ENCODE assay signal across 10 mouse cellular contexts in the genomic region with DNA sequence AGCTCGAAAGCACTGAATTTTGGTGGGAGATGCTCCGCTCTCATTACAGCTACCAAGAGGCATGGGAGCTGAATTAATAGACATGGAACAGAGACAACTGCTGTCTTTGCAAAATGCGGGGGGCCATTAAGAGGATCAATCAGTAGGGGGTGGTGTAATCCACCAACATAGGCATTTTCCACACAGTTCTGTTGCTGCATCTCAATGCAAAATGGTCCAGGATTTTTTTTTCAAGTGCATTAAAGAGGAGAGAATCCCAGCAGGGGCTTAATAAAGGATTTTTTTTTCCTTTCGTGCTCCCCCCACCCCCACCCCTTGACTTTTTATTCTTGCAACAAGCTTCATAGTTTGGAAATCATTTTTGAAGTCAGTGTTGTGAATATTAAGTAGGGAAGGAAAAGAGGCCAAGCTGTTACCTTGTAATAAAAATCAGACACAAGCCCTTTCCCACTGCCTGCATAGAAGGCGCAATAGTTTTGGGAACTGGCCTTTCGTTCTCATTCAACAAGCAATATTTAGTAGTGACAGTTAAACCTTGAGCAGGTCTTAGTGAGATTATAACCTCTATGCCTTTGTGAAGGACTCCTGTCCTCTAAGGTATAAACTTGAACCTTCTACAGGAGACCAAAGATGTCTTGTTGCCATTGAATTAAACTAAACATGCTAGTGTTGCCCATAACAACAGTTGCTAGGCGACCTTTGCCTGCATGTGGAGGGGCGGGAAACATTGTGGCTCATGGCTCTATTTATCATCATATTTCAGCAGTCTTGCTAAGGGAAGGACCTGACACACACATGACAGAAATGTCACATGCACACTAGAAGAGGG.
DNase-seq lines count a peak whose midpoint lies in the region; ATAC-seq lines count a peak whose summit lies in the region.
"Had no signal": no experiment of that assay in that cellular context is flagged by ENCODE, and none has a peak within 500 bp of the region (broad histone marks: within the 10 kb centered on the region; RNA-seq: fewer than 3 reads in every experiment).

No protein-coding gene starts in this region.

- no peaks in the 10 kb centered on the region for H3K27me3 ChIP-seq in limb, embryonic 11.5 days (ENCODE audit: control insufficient read depth, insufficient read depth, low read length)
- H3K27me3 ChIP-seq in limb, embryonic 10.5 days (ENCODE audit: low read depth, poor library complexity, severe bottlenecking), result no peaks in the 10 kb centered on the region
- no peaks in the 10 kb centered on the region for H3K27me3 ChIP-seq in hindbrain, embryonic 11.5 days (ENCODE audit: control insufficient read depth, insufficient read depth, low read length)
- peaks cover 27% of the 10 kb centered on the region for H3K27me3 ChIP-seq in midbrain, embryonic 11.5 days (ENCODE audit: control insufficient read depth, insufficient read depth, low read length)
- H3K27me3 ChIP-seq: embryonic facial prominence, embryonic 12.5 days; liver, embryonic 12.5 days had no signal

- peak; percentile 32 for DNase-seq in limb, embryonic 11.5 days (ENCODE audit: low spot score)
- no peak for DNase-seq in limb, embryonic 10.5 days (ENCODE audit: low spot score)
- peak; percentile 75 for DNase-seq in hindbrain, embryonic 11.5 days (ENCODE audit: low spot score)
- DNase-seq in midbrain, embryonic 11.5 days (ENCODE audit: low spot score, missing footprints), result peak; percentile 93
- DNase-seq in right cerebral cortex, postnatal 4 days, result peak; percentile 31
- DNase-seq in thymus, postnatal 25 days, result no peak
- no peak for DNase-seq in heart, postnatal 25 days (ENCODE audit: low spot score)
- no peak for DNase-seq in thymus, postnatal 14 days

- intact Hi-C loops in heart, postnatal 25 days (cut with DNase I), result no loop called here

- no peaks in the 10 kb centered on the region; the same call in 1 of the 2 replicates for H3K4me1 ChIP-seq in limb, embryonic 11.5 days (ENCODE audit: control insufficient read depth, insufficient read depth, low read length)
- no peaks in the 10 kb centered on the region for H3K4me1 ChIP-seq in limb, embryonic 10.5 days
- H3K4me1 ChIP-seq in hindbrain, embryonic 11.5 days (replicated peaks; ENCODE audit: control insufficient read depth, insufficient read depth, low read length), result 0 out of 2 replicates have a peak, but pooled peaks cover 2% of the 10 kb centered on the region
- peaks cover 7% of the 10 kb centered on the region for H3K4me1 ChIP-seq in midbrain, embryonic 11.5 days (ENCODE audit: control insufficient read depth, insufficient read depth, low read length)
- H3K4me1 ChIP-seq: embryonic facial prominence, embryonic 12.5 days; liver, embryonic 12.5 days had no signal

- no peak overlapping the region for H3K9ac ChIP-seq in limb, embryonic 11.5 days (ENCODE audit: low read length)
- H3K9ac ChIP-seq in hindbrain, embryonic 11.5 days (ENCODE audit: low read depth, low read length), result no peak overlapping the region
- H3K9ac ChIP-seq in midbrain, embryonic 11.5 days (ENCODE audit: low read length), result no peak overlapping the region
- H3K9ac ChIP-seq: embryonic facial prominence, embryonic 12.5 days; liver, embryonic 12.5 days had no signal

- H3K9me3 ChIP-seq in limb, embryonic 11.5 days (ENCODE audit: control insufficient read depth, low read length), result no peaks in the 10 kb centered on the region
- H3K9me3 ChIP-seq in limb, embryonic 10.5 days (replicated peaks), result no peaks in the 10 kb centered on the region
- H3K9me3 ChIP-seq in hindbrain, embryonic 11.5 days (ENCODE audit: control insufficient read depth, low read length), result no peaks in the 10 kb centered on the region
- no peaks in the 10 kb centered on the region for H3K9me3 ChIP-seq in midbrain, embryonic 11.5 days (ENCODE audit: control insufficient read depth, low read length)
- H3K9me3 ChIP-seq: embryonic facial prominence, embryonic 12.5 days; liver, embryonic 12.5 days had no signal

- no peak overlapping the region for H3K4me2 ChIP-seq in limb, embryonic 11.5 days (ENCODE audit: low read depth, severe bottlenecking)
- no peak overlapping the region for H3K4me2 ChIP-seq in hindbrain, embryonic 11.5 days (replicated peaks; ENCODE audit: low read depth, low read length)
- H3K4me2 ChIP-seq in midbrain, embryonic 11.5 days, result no peak overlapping the region
- H3K4me2 ChIP-seq: embryonic facial prominence, embryonic 12.5 days; liver, embryonic 12.5 days had no signal

- no peak for ATAC-seq in limb, embryonic 11.5 days (ENCODE audit: insufficient number of reproducible peaks, low FRiP score, low TSS enrichment, low read depth)
- ATAC-seq in hindbrain, embryonic 11.5 days (ENCODE audit: low FRiP score), result peak; percentile 85
- ATAC-seq in midbrain, embryonic 11.5 days (ENCODE audit: low FRiP score), result peak; percentile 65; the same call in 1 of the 2 replicates
- ATAC-seq: liver, embryonic 12.5 days had no signal

- 75% methylated on average over 8 of the region's 8 CpGs for WGBS in limb, embryonic 11.5 days
- WGBS in limb, embryonic 10.5 days, result 79% methylated on average over 8 of the region's 8 CpGs
- WGBS in hindbrain, embryonic 11.5 days, result 52% methylated on average over 8 of the region's 8 CpGs
- 32% methylated on average over 8 of the region's 8 CpGs for WGBS in midbrain, embryonic 11.5 days

- H3K27ac ChIP-seq in limb, embryonic 11.5 days (replicated peaks; ENCODE audit: low read depth, low read length), result no peak overlapping the region
- no peak overlapping the region for H3K27ac ChIP-seq in limb, embryonic 10.5 days
- peak overlapping the region; percentile 36; the same call in 1 of the 2 replicates for H3K27ac ChIP-seq in hindbrain, embryonic 11.5 days (ENCODE audit: low read depth, low read length)
- H3K27ac ChIP-seq in midbrain, embryonic 11.5 days (ENCODE audit: low read depth, low read length), result no peak overlapping the region
- H3K27ac ChIP-seq: embryonic facial prominence, embryonic 12.5 days; liver, embryonic 12.5 days had no signal

- no peak overlapping the region for H3K4me3 ChIP-seq in limb, embryonic 11.5 days (ENCODE audit: low read depth, low read length)
- H3K4me3 ChIP-seq in limb, embryonic 10.5 days, result no peak overlapping the region
- H3K4me3 ChIP-seq in hindbrain, embryonic 11.5 days (ENCODE audit: low read depth, low read length), result no peak overlapping the region
- H3K4me3 ChIP-seq in midbrain, embryonic 11.5 days (ENCODE audit: low read depth, low read length), result no peak overlapping the region
- H3K4me3 ChIP-seq: embryonic facial prominence, embryonic 12.5 days; liver, embryonic 12.5 days had no signal

- no peaks in the 10 kb centered on the region for H3K36me3 ChIP-seq in limb, embryonic 11.5 days (ENCODE audit: control insufficient read depth, insufficient read depth, low read length)
- no peaks in the 10 kb centered on the region for H3K36me3 ChIP-seq in limb, embryonic 10.5 days
- no peaks in the 10 kb centered on the region for H3K36me3 ChIP-seq in hindbrain, embryonic 11.5 days (ENCODE audit: control insufficient read depth, insufficient read depth, low read length)
- H3K36me3 ChIP-seq in midbrain, embryonic 11.5 days (ENCODE audit: control insufficient read depth, insufficient read depth, low read length), result no peaks in the 10 kb centered on the region
- H3K36me3 ChIP-seq: embryonic facial prominence, embryonic 12.5 days; liver, embryonic 12.5 days had no signal

Comparison
In these comparisons a context has a peak if more than half of its experiments do, and no peak if none do; other contexts are left out.
1. DNase-seq: peak in limb, embryonic 11.5 days (single experiment), hindbrain, embryonic 11.5 days (single experiment), midbrain, embryonic 11.5 days (single experiment) and right cerebral cortex, postnatal 4 days (single experiment); none in limb, embryonic 10.5 days (single experiment), thymus, postnatal 25 days (single experiment), heart, postnatal 25 days (single experiment) and thymus, postnatal 14 days (single experiment).